Mouse (Mus musculus) hindbrain, embryonic 10.5 days (tissue): ENCODE data around the gene Fam92b. TPM values are rescaled to one million over a fixed set of nuclear protein-coding genes. Genes with fewer than 3 reads are reported as not detected.

Experiments used
- DNase-seq: peaks from one replicate; pipeline ENCODE4 v3.0.0-alpha.2; 2017; ENCODE audit warnings: low spot score
- H3K27ac ChIP-seq: fragments of 300-500 bp; sonication (generic); 2 replicates; pipeline ENCODE4 v1.5.1; 2016; ENCODE audit warnings: mild to moderate bottlenecking, moderate library complexity
- H3K27me3 ChIP-seq: fragments of 300-500 bp; sonication (generic); 2 replicates; pipeline ENCODE4 v1.6.1; 2016; ENCODE audit warnings: mild to moderate bottlenecking; ENCODE audit not compliant: poor library complexity, insufficient read depth, severe bottlenecking
- H3K36me3 ChIP-seq: fragments of 300-500 bp; sonication (generic); 2 replicates; pipeline ENCODE4 v1.6.1; 2016; ENCODE audit warnings: mild to moderate bottlenecking, moderate library complexity
- H3K4me1 ChIP-seq: fragments of 300-500 bp; sonication (generic); replicated peaks from 2 replicates; pipeline ENCODE4 v1.6.1; 2016; ENCODE audit warnings: mild to moderate bottlenecking
- H3K4me3 ChIP-seq: fragments of 300-500 bp; sonication (generic); 2 replicates; pipeline ENCODE4 v1.5.1; 2016; ENCODE audit warnings: mild to moderate bottlenecking, moderate library complexity
- H3K9me3 ChIP-seq: fragments of 300-500 bp; sonication (generic); 2 replicates; pipeline ENCODE4 v1.6.1; 2016; ENCODE audit warnings: mild to moderate bottlenecking, moderate library complexity
- WGBS: fragments of 180-500 bp; shearing (Covaris S2); methylation state at CpG from one replicate; pipeline ENCODE4 v1.1.7; 2016; 5-methylcytosine and 5-hydroxymethylcytosine counted together
- polyA plus RNA-seq: library from polyadenylated mRNA; unstranded; fragments of >200 nt; fragmentation: Nextera tagmentation; extraction: Ambion mirVana; gene quantifications from 2 replicates; pipeline ENCODE4 v1.2.1, GENCODE M21; 2016

Fam92b gene
- polyA plus RNA-seq, 1 experiment from 2014 or later: 4.1 TPM

- WGBS: 38% methylated on average over 17 of the region's 17 CpGs
Observed at GRCm38 (mm10) chr8:120184850-120185792, 7.9 kb upstream of the Fam92b start.

GRCm38 (mm10) chr8:120184366-120184765 is 7.1 kb upstream of the Fam92b start:
- WGBS: 39% methylated on average over 9 of the region's 9 CpGs
- Histone ChIP-seq H3K36me3 (no peaks in the 10 kb centered on the region), H3K9me3 (no peaks in the 10 kb centered on the region), H3K27ac (peak overlapping the region; percentile 87), H3K4me3 (no peak overlapping the region), H3K4me1 (peaks cover 62% of the 10 kb centered on the region), H3K27me3 (peaks cover 37% of the 10 kb centered on the region)
- no peak for DNase-seq

More at GRCm38 (mm10) chr8:120184850-120185792, 7.9 kb upstream of the Fam92b start:
- Histone ChIP-seq H3K4me3 (peak overlapping the region; percentile 27), H3K27me3 (peaks cover 41% of the 10 kb centered on the region), H3K27ac (peak overlapping the region; percentile 87), H3K36me3 (no peaks in the 10 kb centered on the region), H3K4me1 (peaks cover 59% of the 10 kb centered on the region), H3K9me3 (no peaks in the 10 kb centered on the region)
- peak; percentile 48 for DNase-seq

GRCm38 (mm10) chr8:120181861-120182414 is 4.7 kb upstream of the Fam92b start:
- Histone ChIP-seq H3K27ac (no peak overlapping the region), H3K9me3 (no peaks in the 10 kb centered on the region), H3K4me3 (no peak overlapping the region), H3K4me1 (peaks cover 79% of the 10 kb centered on the region), H3K36me3 (no peaks in the 10 kb centered on the region), H3K27me3 (peaks cover 49% of the 10 kb centered on the region)
- 78% methylated on average over 4 of the region's 4 CpGs for WGBS
- no peak for DNase-seq

GRCm38 (mm10) chr8:120181274-120181673 is 4.0 kb upstream of the Fam92b start:
- Histone ChIP-seq H3K4me3 (no peak overlapping the region), H3K27ac (0 out of 2 replicates have a peak overlapping the region, but pooled peaks have one; percentile 30), H3K27me3 (peaks cover 55% of the 10 kb centered on the region)

GRCm38 (mm10) chr8:120180445-120180970 is 3.2 kb upstream of the Fam92b start:
- DNase-seq: peak; percentile 45
- Histone ChIP-seq H3K27ac (peak overlapping the region; percentile 30; the same call in 1 of the 2 replicates), H3K9me3 (no peaks in the 10 kb centered on the region), H3K4me3 (no peak overlapping the region), H3K27me3 (peaks cover 57% of the 10 kb centered on the region), H3K36me3 (no peaks in the 10 kb centered on the region), H3K4me1 (peaks cover 79% of the 10 kb centered on the region)
- 47% methylated on average over 7 of the region's 7 CpGs for WGBS

More at GRCm38 (mm10) chr8:120181274-120181673, 4.0 kb upstream of the Fam92b start:
- H3K4me1 ChIP-seq: peaks cover 79% of the 10 kb centered on the region
- DNase-seq: no peak
- 85% methylated on average over 5 of the region's 5 CpGs for WGBS
- no peaks in the 10 kb centered on the region for H3K9me3 ChIP-seq
- no peaks in the 10 kb centered on the region for H3K36me3 ChIP-seq

GRCm38 (mm10) chr8:120179027-120179431 is 1.8 kb upstream of the Fam92b start:
- Histone ChIP-seq H3K36me3 (no peaks in the 10 kb centered on the region), H3K4me3 (peak overlapping the region; percentile 46; the same call in 1 of the 2 replicates), H3K9me3 (no peaks in the 10 kb centered on the region), H3K4me1 (peaks cover 78% of the 10 kb centered on the region), H3K27me3 (peaks cover 59% of the 10 kb centered on the region), H3K27ac (peak overlapping the region; percentile 87)
- WGBS: 0% methylated on average over 10 of the region's 10 CpGs
- peak; percentile 93 for DNase-seq

- Histone ChIP-seq H3K27me3 (peaks cover 66% of the 10 kb centered on the region), H3K9me3 (no peaks in the 10 kb centered on the region), H3K27ac (peak overlapping the region; percentile 87), H3K4me1 (peaks cover 75% of the 10 kb centered on the region), H3K4me3 (peak overlapping the region; percentile 46), H3K36me3 (no peaks in the 10 kb centered on the region)
- DNase-seq: no peak
- WGBS: 2% methylated on average over 10 of the region's 10 CpGs
Observed at GRCm38 (mm10) chr8:120178124-120178514, 853 bp upstream of the Fam92b start.

- H3K27ac ChIP-seq: peak overlapping the region; percentile 87
- DNase-seq: peak; percentile 34
- 4% methylated on average over 4 of the region's 4 CpGs for WGBS
- no peaks in the 10 kb centered on the region for H3K36me3 ChIP-seq
- no peaks in the 10 kb centered on the region for H3K9me3 ChIP-seq
- H3K27me3 ChIP-seq: peaks cover 71% of the 10 kb centered on the region
- peak overlapping the region; percentile 46 for H3K4me3 ChIP-seq
- peaks cover 79% of the 10 kb centered on the region for H3K4me1 ChIP-seq
Observed at GRCm38 (mm10) chr8:120176605-120177004, 661 bp downstream of the Fam92b start.

- Histone ChIP-seq H3K36me3 (no peaks in the 10 kb centered on the region), H3K4me1 (peaks cover 73% of the 10 kb centered on the region), H3K27ac (no peak overlapping the region), H3K4me3 (no peak overlapping the region), H3K27me3 (peaks cover 62% of the 10 kb centered on the region), H3K9me3 (no peaks in the 10 kb centered on the region)
- DNase-seq: no peak
- WGBS: 50% methylated on average over 18 of the region's 18 CpGs
Observed at GRCm38 (mm10) chr8:120174606-120175005, 2.7 kb downstream of the Fam92b start.

- Histone ChIP-seq H3K36me3 (no peaks in the 10 kb centered on the region), H3K27me3 (peaks cover 70% of the 10 kb centered on the region), H3K4me1 (peaks cover 73% of the 10 kb centered on the region), H3K9me3 (no peaks in the 10 kb centered on the region), H3K4me3 (no peak overlapping the region), H3K27ac (no peak overlapping the region)
- WGBS: 80% methylated on average over 1 of the region's 1 CpGs
- DNase-seq: no peak
Observed at GRCm38 (mm10) chr8:120173195-120173594, 4.1 kb downstream of the Fam92b start.

- WGBS: 40% methylated on average over 8 of the region's 8 CpGs
- Histone ChIP-seq H3K27me3 (peaks cover 64% of the 10 kb centered on the region), H3K36me3 (no peaks in the 10 kb centered on the region), H3K4me3 (no peak overlapping the region), H3K4me1 (peaks cover 47% of the 10 kb centered on the region), H3K9me3 (no peaks in the 10 kb centered on the region), H3K27ac (peak overlapping the region; percentile 41; the same call in 1 of the 2 replicates)
- no peak for DNase-seq
Observed at GRCm38 (mm10) chr8:120169119-120169518, 8.1 kb downstream of the Fam92b start.

GRCm38 (mm10) chr8:120167821-120168220 is 9.4 kb downstream of the Fam92b start:
- Histone ChIP-seq H3K36me3 (no peaks in the 10 kb centered on the region), H3K27ac (0 out of 2 replicates have a peak overlapping the region, but pooled peaks have one; percentile 3), H3K4me3 (no peak overlapping the region), H3K4me1 (peaks cover 50% of the 10 kb centered on the region), H3K9me3 (no peaks in the 10 kb centered on the region), H3K27me3 (peaks cover 51% of the 10 kb centered on the region)
- WGBS: 32% methylated on average over 5 of the region's 5 CpGs
- DNase-seq: no peak
